Mouse (Mus musculus) C2C12 (cell line): Measurements from ENCODE around the gene Anxa11.
"Not testable (repeated sequence)": the region's sequence is repeated elsewhere in the genome, so short reads cannot be mapped to it uniquely, and the experiment has no call there.

Experiments used
- CTCF ChIP-seq: IDR thresholded peaks from one replicate; pipeline ENCODE4 v1.5.1; 2011; ENCODE audit not compliant: control insufficient read depth, insufficient read depth, insufficient read length
- MYOG ChIP-seq: IDR thresholded peaks from one replicate; pipeline ENCODE4 v1.6.1; 2011; ENCODE audit not compliant: control insufficient read depth, insufficient read length; ENCODE audit errors: extremely low read depth

DNA sequence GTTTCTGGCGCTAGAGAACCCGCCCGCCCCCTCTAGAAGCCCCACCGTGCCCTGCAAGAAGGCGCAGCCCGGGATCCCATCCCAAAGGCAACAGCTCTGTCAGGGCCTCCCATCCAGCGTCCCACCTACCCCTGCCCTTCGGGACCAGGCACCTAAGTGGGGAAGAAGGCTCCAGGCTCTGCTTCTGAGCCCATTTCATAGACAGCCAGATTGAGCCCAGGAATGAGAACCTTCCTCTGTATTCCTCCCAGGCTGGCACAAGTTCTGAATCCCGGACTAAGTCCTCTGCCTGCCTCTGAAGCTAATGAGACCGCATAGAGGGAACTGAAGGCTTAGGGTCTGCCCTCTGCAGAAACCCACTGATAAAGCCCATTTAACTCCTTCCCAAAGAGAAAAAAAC lies 61.0 kb downstream of the Anxa11 start, which contains the start of gene Plac9a:
- TF ChIP-seq CTCF, MYOG: not testable (repeated sequence)
